Mouse (Mus musculus) E14TG2a.4 (cell line): ENCODE measurements around the gene Prnd.

Source experiments
- H3K27me3 ChIP-seq: 2 replicates; pipeline ENCODE4 v1.6.1; 2014; ENCODE audit warnings: low read length, control low read depth; ENCODE audit not compliant: insufficient read depth
- H3K36me3 ChIP-seq: 2 replicates; pipeline ENCODE4 v1.6.1; 2014; ENCODE audit warnings: low read length, control low read depth; ENCODE audit not compliant: insufficient read depth
- H3K4me1 ChIP-seq: replicated peaks from 2 replicates; pipeline ENCODE4 v1.6.1; 2014; ENCODE audit warnings: low read depth, low read length, control low read depth
- H3K4me3 ChIP-seq: replicated peaks from 2 replicates; pipeline ENCODE4 v1.5.1; 2014; ENCODE audit warnings: mild to moderate bottlenecking, low read length
- H3K9me3 ChIP-seq: 2 replicates; pipeline ENCODE4 v1.6.1; 2014; ENCODE audit warnings: low read length, control low read depth
- CTCF ChIP-seq: conservative IDR thresholded peaks from 2 replicates; pipeline ENCODE4 v1.5.1; 2014; ENCODE audit warnings: low read length
- NANOG ChIP-seq: IDR thresholded peaks from 2 replicates; pipeline ENCODE4 v1.6.1; 2014; ENCODE audit warnings: borderline replicate concordance, low read length, mixed read lengths
- POU5F1 ChIP-seq: IDR thresholded peaks from 2 replicates; pipeline ENCODE4 v1.6.1; 2014; ENCODE audit warnings: low read length, borderline replicate concordance

Gene Prnd

GRCm38 (mm10) chr2:131987950-131988349, 37.3 kb downstream of the Prnd start:
- H3K9me3 ChIP-seq = no peaks in the 10 kb centered on the region
- H3K27me3 ChIP-seq = no peaks in the 10 kb centered on the region
- H3K4me3 ChIP-seq = no peak overlapping the region
- H3K4me1 ChIP-seq = peaks cover under 1% of the 10 kb centered on the region
- no peak for TF ChIP-seq POU5F1
- TF ChIP-seq NANOG = no peak
- TF ChIP-seq CTCF = peak; percentile 20
- H3K36me3 ChIP-seq = no peaks in the 10 kb centered on the region

- H3K4me3 ChIP-seq = no peak overlapping the region
- peaks cover 7% of the 10 kb centered on the region for H3K4me1 ChIP-seq
- H3K9me3 ChIP-seq = no peaks in the 10 kb centered on the region
- TF ChIP-seq CTCF (no peak), NANOG (no peak), POU5F1 (no peak)
- H3K36me3 ChIP-seq = no peaks in the 10 kb centered on the region
- peaks cover 2% of the 10 kb centered on the region; the same call in 1 of the 2 replicates for H3K27me3 ChIP-seq
These were observed 37.9 kb downstream of the Prnd start for GRCm38 (mm10) chr2:131988550-131988949.

GRCm38 (mm10) chr2:131992487-131992886, 41.8 kb downstream of the Prnd start:
- Histone ChIP-seq H3K36me3 (peaks cover 22% of the 10 kb centered on the region), H3K9me3 (no peaks in the 10 kb centered on the region), H3K4me1 (peaks cover 10% of the 10 kb centered on the region), H3K27me3 (peaks cover 6% of the 10 kb centered on the region; the same call in 1 of the 2 replicates), H3K4me3 (no peak overlapping the region)
- TF ChIP-seq CTCF (no peak), NANOG (no peak), POU5F1 (no peak)

GRCm38 (mm10) chr2:131993151-131993550, 42.5 kb downstream of the Prnd start:
- H3K27me3 ChIP-seq = peaks cover 6% of the 10 kb centered on the region; the same call in 1 of the 2 replicates
- H3K9me3 ChIP-seq = no peaks in the 10 kb centered on the region
- H3K36me3 ChIP-seq = peaks cover 22% of the 10 kb centered on the region
- H3K4me1 ChIP-seq = peaks cover 10% of the 10 kb centered on the region
- H3K4me3 ChIP-seq = no peak overlapping the region
- TF ChIP-seq NANOG (no peak), POU5F1 (no peak), CTCF (no peak)

- Histone ChIP-seq H3K36me3 (peaks cover 22% of the 10 kb centered on the region), H3K4me3 (no peak overlapping the region), H3K27me3 (peaks cover 6% of the 10 kb centered on the region; the same call in 1 of the 2 replicates), H3K9me3 (no peaks in the 10 kb centered on the region), H3K4me1 (peaks cover 10% of the 10 kb centered on the region)
- TF ChIP-seq NANOG = no peak
- TF ChIP-seq POU5F1 = no peak
- TF ChIP-seq CTCF = no peak
These were observed 43.0 kb downstream of the Prnd start for GRCm38 (mm10) chr2:131993563-131994088.

- TF ChIP-seq POU5F1 (no peak), CTCF (no peak)
These were observed 44.3 kb downstream of the Prnd start for GRCm38 (mm10) chr2:131994971-131995370.

GRCm38 (mm10) chr2:131995742-131996141, 45.1 kb downstream of the Prnd start:
- peaks cover 6% of the 10 kb centered on the region; the same call in 1 of the 2 replicates for H3K27me3 ChIP-seq
- H3K9me3 ChIP-seq = no peaks in the 10 kb centered on the region
- H3K4me3 ChIP-seq = no peak overlapping the region
- peaks cover 10% of the 10 kb centered on the region for H3K4me1 ChIP-seq
- peaks cover 22% of the 10 kb centered on the region for H3K36me3 ChIP-seq
- TF ChIP-seq NANOG = no peak
- no peak for TF ChIP-seq CTCF
- TF ChIP-seq POU5F1 = no peak

More at GRCm38 (mm10) chr2:131994971-131995370, 44.3 kb downstream of the Prnd start:
- H3K4me1 ChIP-seq = peaks cover 10% of the 10 kb centered on the region
- no peaks in the 10 kb centered on the region for H3K9me3 ChIP-seq
- H3K27me3 ChIP-seq = peaks cover 6% of the 10 kb centered on the region; the same call in 1 of the 2 replicates
- H3K36me3 ChIP-seq = peaks cover 22% of the 10 kb centered on the region
- no peak overlapping the region for H3K4me3 ChIP-seq

- TF ChIP-seq NANOG = no peak
- TF ChIP-seq CTCF = no peak
- TF ChIP-seq POU5F1 = no peak
- Histone ChIP-seq H3K9me3 (no peaks in the 10 kb centered on the region), H3K27me3 (peaks cover 6% of the 10 kb centered on the region; the same call in 1 of the 2 replicates), H3K4me3 (no peak overlapping the region), H3K36me3 (peaks cover 22% of the 10 kb centered on the region), H3K4me1 (peaks cover 10% of the 10 kb centered on the region)
These were observed 45.7 kb downstream of the Prnd start for GRCm38 (mm10) chr2:131996369-131996768.

GRCm38 (mm10) chr2:131997356-131997755, 46.7 kb downstream of the Prnd start:
- Histone ChIP-seq H3K4me1 (peaks cover 10% of the 10 kb centered on the region), H3K27me3 (peaks cover 6% of the 10 kb centered on the region; the same call in 1 of the 2 replicates), H3K9me3 (no peaks in the 10 kb centered on the region), H3K4me3 (no peak overlapping the region), H3K36me3 (peaks cover 22% of the 10 kb centered on the region)
- no peak for TF ChIP-seq NANOG
- no peak for TF ChIP-seq POU5F1
- no peak for TF ChIP-seq CTCF
